Mouse (Mus musculus): Measurements from ENCODE around the gene Grid1. TPM values are rescaled to one million over a fixed set of nuclear protein-coding genes. Genes with fewer than 3 reads are reported as not detected.

Grid1 gene
- polyA plus RNA-seq, 1 experiment from 2014 or later = 0.92 TPM

- Histone ChIP-seq H3K9me3 (replicated peaks; ENCODE audit: control insufficient read depth, low read length) (no peaks in the 10 kb centered on the region), H3K4me3 (replicated peaks; ENCODE audit: low read length) (no peak overlapping the region), H3K36me3 (ENCODE audit: control insufficient read depth, insufficient read depth, low read length) (no peaks in the 10 kb centered on the region), H3K27me3 (ENCODE audit: control insufficient read depth, insufficient read depth, low read length) (no peaks in the 10 kb centered on the region), H3K9ac (ENCODE audit: low read length) (no peak overlapping the region), H3K4me2 (ENCODE audit: low read depth, low read length) (no peak overlapping the region), H3K4me1 (ENCODE audit: control insufficient read depth, insufficient read depth, low read length) (no peaks in the 10 kb centered on the region), H3K27ac (ENCODE audit: low read length) (no peak overlapping the region)
- WGBS = 11% methylated on average over 6 of the region's 6 CpGs
- no peak for ATAC-seq (ENCODE audit: insufficient read depth, low FRiP score)
These were observed 72.0 kb downstream of the Grid1 start for GRCm38 (mm10) chr14:34891769-34892532.

- H3K4me3 ChIP-seq (replicated peaks; ENCODE audit: low read length) = peak overlapping the region; percentile 27
- ATAC-seq (ENCODE audit: insufficient read depth, low FRiP score) = no peak
These were observed 76.5 kb downstream of the Grid1 start for GRCm38 (mm10) chr14:34896253-34896982.

GRCm38 (mm10) chr14:34903854-34904253 is 83.9 kb downstream of the Grid1 start:
- Histone ChIP-seq H3K27ac (ENCODE audit: low read length) (no peak overlapping the region), H3K36me3 (ENCODE audit: control insufficient read depth, insufficient read depth, low read length) (no peaks in the 10 kb centered on the region), H3K9ac (ENCODE audit: low read length) (no peak overlapping the region), H3K4me2 (ENCODE audit: low read depth, low read length) (no peak overlapping the region), H3K4me1 (ENCODE audit: control insufficient read depth, insufficient read depth, low read length) (no peaks in the 10 kb centered on the region), H3K4me3 (replicated peaks; ENCODE audit: low read length) (no peak overlapping the region), H3K27me3 (ENCODE audit: control insufficient read depth, insufficient read depth, low read length) (no peaks in the 10 kb centered on the region), H3K9me3 (replicated peaks; ENCODE audit: control insufficient read depth, low read length) (no peaks in the 10 kb centered on the region)
- WGBS = 67% methylated on average over 4 of the region's 4 CpGs
- no peak for ATAC-seq (ENCODE audit: insufficient read depth, low FRiP score)

More at GRCm38 (mm10) chr14:34896253-34896982, 76.5 kb downstream of the Grid1 start:
- Histone ChIP-seq H3K4me1 (ENCODE audit: control insufficient read depth, insufficient read depth, low read length) (no peaks in the 10 kb centered on the region), H3K4me2 (ENCODE audit: low read depth, low read length) (peak overlapping the region; percentile 52), H3K27ac (ENCODE audit: low read length) (no peak overlapping the region), H3K9me3 (replicated peaks; ENCODE audit: control insufficient read depth, low read length) (no peaks in the 10 kb centered on the region), H3K36me3 (ENCODE audit: control insufficient read depth, insufficient read depth, low read length) (no peaks in the 10 kb centered on the region), H3K27me3 (ENCODE audit: control insufficient read depth, insufficient read depth, low read length) (no peaks in the 10 kb centered on the region), H3K9ac (ENCODE audit: low read length) (no peak overlapping the region)
- WGBS = 4% methylated on average over 33 of the region's 33 CpGs

GRCm38 (mm10) chr14:34905697-34906096 is 85.8 kb downstream of the Grid1 start:
- WGBS = 47% methylated on average over 2 of the region's 2 CpGs
- no peaks in the 10 kb centered on the region for H3K4me1 ChIP-seq (ENCODE audit: control insufficient read depth, insufficient read depth, low read length)
- no peak overlapping the region for H3K27ac ChIP-seq (ENCODE audit: low read length)
- no peaks in the 10 kb centered on the region for H3K36me3 ChIP-seq (ENCODE audit: control insufficient read depth, insufficient read depth, low read length)
- no peak overlapping the region for H3K9ac ChIP-seq (ENCODE audit: low read length)
- no peaks in the 10 kb centered on the region for H3K27me3 ChIP-seq (ENCODE audit: control insufficient read depth, insufficient read depth, low read length)
- no peaks in the 10 kb centered on the region for H3K9me3 ChIP-seq (replicated peaks; ENCODE audit: control insufficient read depth, low read length)
- H3K4me2 ChIP-seq (ENCODE audit: low read depth, low read length) = no peak overlapping the region
- ATAC-seq (ENCODE audit: insufficient read depth, low FRiP score) = no peak
- H3K4me3 ChIP-seq (replicated peaks; ENCODE audit: low read length) = no peak overlapping the region

- Histone ChIP-seq H3K9me3 (replicated peaks; ENCODE audit: control insufficient read depth, low read length) (no peaks in the 10 kb centered on the region), H3K9ac (ENCODE audit: low read length) (no peak overlapping the region), H3K36me3 (ENCODE audit: control insufficient read depth, insufficient read depth, low read length) (no peaks in the 10 kb centered on the region), H3K4me2 (ENCODE audit: low read depth, low read length) (no peak overlapping the region), H3K4me3 (replicated peaks; ENCODE audit: low read length) (no peak overlapping the region), H3K27ac (ENCODE audit: low read length) (no peak overlapping the region), H3K27me3 (ENCODE audit: control insufficient read depth, insufficient read depth, low read length) (no peaks in the 10 kb centered on the region), H3K4me1 (ENCODE audit: control insufficient read depth, insufficient read depth, low read length) (no peaks in the 10 kb centered on the region)
- ATAC-seq (ENCODE audit: insufficient read depth, low FRiP score) = no peak
- 74% methylated on average over 2 of the region's 2 CpGs for WGBS
These were observed 88.5 kb downstream of the Grid1 start for GRCm38 (mm10) chr14:34908366-34908765.

DNA sequence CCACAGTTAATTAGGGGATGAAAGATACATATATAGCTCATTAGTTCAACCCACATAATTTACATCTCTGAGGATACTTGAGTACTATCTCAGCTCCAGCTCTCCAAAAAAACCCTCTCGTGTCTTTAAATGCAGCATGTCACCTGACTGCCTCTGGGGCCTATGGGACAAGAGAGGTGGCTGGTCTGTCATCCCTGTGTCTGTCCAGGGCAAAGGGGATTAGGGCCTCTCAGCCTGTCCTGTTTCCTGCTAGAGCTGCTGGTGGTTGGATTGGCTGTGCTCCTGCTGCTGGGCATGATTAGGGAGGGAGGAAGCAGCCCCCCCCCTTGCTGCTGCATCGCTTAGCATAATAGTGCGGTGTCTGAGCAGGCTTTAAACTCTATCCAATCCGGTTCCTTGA is 88.9 kb downstream of the Grid1 start:
- H3K36me3 ChIP-seq (ENCODE audit: control insufficient read depth, insufficient read depth, low read length) = no peaks in the 10 kb centered on the region
- H3K27ac ChIP-seq (ENCODE audit: low read length) = no peak overlapping the region
- H3K9ac ChIP-seq (ENCODE audit: low read length) = no peak overlapping the region
- no peaks in the 10 kb centered on the region for H3K27me3 ChIP-seq (ENCODE audit: control insufficient read depth, insufficient read depth, low read length)
- H3K4me3 ChIP-seq (replicated peaks; ENCODE audit: low read length) = no peak overlapping the region
- no peak for ATAC-seq (ENCODE audit: insufficient read depth, low FRiP score)
- H3K9me3 ChIP-seq (replicated peaks; ENCODE audit: control insufficient read depth, low read length) = no peaks in the 10 kb centered on the region
- H3K4me1 ChIP-seq (ENCODE audit: control insufficient read depth, insufficient read depth, low read length) = no peaks in the 10 kb centered on the region
- H3K4me2 ChIP-seq (ENCODE audit: low read depth, low read length) = no peak overlapping the region
- WGBS = 49% methylated on average over 4 of the region's 4 CpGs

DNA sequence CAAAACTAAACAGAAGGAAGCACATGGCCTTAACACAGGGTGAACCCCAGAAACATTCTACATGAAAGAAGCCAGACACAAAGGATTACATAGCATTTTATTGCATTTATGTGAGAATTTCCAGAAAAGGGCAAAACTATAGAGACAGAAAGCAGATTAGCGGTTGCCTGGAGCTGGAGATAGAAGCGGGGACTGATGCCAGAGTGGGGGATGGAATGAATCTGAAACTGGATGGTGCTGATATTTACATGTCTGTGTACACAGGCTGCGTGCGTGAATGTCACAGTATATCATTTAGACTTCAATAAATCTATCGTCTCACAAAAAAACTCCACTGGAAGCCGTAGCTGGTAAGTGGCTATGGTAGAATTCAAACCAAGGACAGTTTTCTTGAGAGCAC is 96.4 kb downstream of the Grid1 start:
- Histone ChIP-seq H3K4me2 (ENCODE audit: low read depth, low read length) (no peak overlapping the region), H3K36me3 (ENCODE audit: control insufficient read depth, insufficient read depth, low read length) (no peaks in the 10 kb centered on the region), H3K27me3 (ENCODE audit: control insufficient read depth, insufficient read depth, low read length) (no peaks in the 10 kb centered on the region), H3K9me3 (replicated peaks; ENCODE audit: control insufficient read depth, low read length) (no peaks in the 10 kb centered on the region), H3K4me3 (replicated peaks; ENCODE audit: low read length) (no peak overlapping the region), H3K4me1 (ENCODE audit: control insufficient read depth, insufficient read depth, low read length) (no peaks in the 10 kb centered on the region), H3K27ac (ENCODE audit: low read length) (no peak overlapping the region), H3K9ac (ENCODE audit: low read length) (no peak overlapping the region)
- 59% methylated on average over 6 of the region's 6 CpGs for WGBS
- ATAC-seq (ENCODE audit: insufficient read depth, low FRiP score) = peak; percentile 45; the same call in 1 of the 2 replicates

- no peak for ATAC-seq (ENCODE audit: insufficient read depth, low FRiP score)
- H3K27ac ChIP-seq (ENCODE audit: low read length) = no peak overlapping the region
- WGBS = 50% methylated on average over 1 of the region's 1 CpGs
- no peaks in the 10 kb centered on the region for H3K36me3 ChIP-seq (ENCODE audit: control insufficient read depth, insufficient read depth, low read length)
- no peaks in the 10 kb centered on the region for H3K4me1 ChIP-seq (ENCODE audit: control insufficient read depth, insufficient read depth, low read length)
- H3K27me3 ChIP-seq (ENCODE audit: control insufficient read depth, insufficient read depth, low read length) = no peaks in the 10 kb centered on the region
- H3K9ac ChIP-seq (ENCODE audit: low read length) = no peak overlapping the region
- H3K9me3 ChIP-seq (replicated peaks; ENCODE audit: control insufficient read depth, low read length) = no peaks in the 10 kb centered on the region
- no peak overlapping the region for H3K4me2 ChIP-seq (ENCODE audit: low read depth, low read length)
- no peak overlapping the region for H3K4me3 ChIP-seq (replicated peaks; ENCODE audit: low read length)
These were observed 97.2 kb downstream of the Grid1 start for GRCm38 (mm10) chr14:34917111-34917510.

- Histone ChIP-seq H3K9me3 (replicated peaks; ENCODE audit: control insufficient read depth, low read length) (no peaks in the 10 kb centered on the region), H3K9ac (ENCODE audit: low read length) (no peak overlapping the region), H3K4me3 (replicated peaks; ENCODE audit: low read length) (no peak overlapping the region), H3K36me3 (ENCODE audit: control insufficient read depth, insufficient read depth, low read length) (no peaks in the 10 kb centered on the region), H3K4me1 (ENCODE audit: control insufficient read depth, insufficient read depth, low read length) (no peaks in the 10 kb centered on the region), H3K4me2 (ENCODE audit: low read depth, low read length) (no peak overlapping the region), H3K27ac (ENCODE audit: low read length) (no peak overlapping the region), H3K27me3 (ENCODE audit: control insufficient read depth, insufficient read depth, low read length) (no peaks in the 10 kb centered on the region)
- no peak for ATAC-seq (ENCODE audit: insufficient read depth, low FRiP score)
- 78% methylated on average over 6 of the region's 6 CpGs for WGBS
These were observed 99.3 kb downstream of the Grid1 start for GRCm38 (mm10) chr14:34919221-34919620.

Data from stomach, embryonic 16.5 days (tissue).